Mouse (Mus musculus): ENCODE results near the gene Cep57l1.

GRCm38 (mm10) chr10:41816516-41816915 lies 6.8 kb upstream of the Cep57l1 start:
- TF ChIP-seq POLR2A (IDR thresholded peaks at IDR 0.05; ENCODE audit: control insufficient read depth in 1 of 2, insufficient read depth in 1 of 2, low read depth in 1 of 2, low read length in 2 of 2, poor library complexity in 1 of 2): no peak
- TF ChIP-seq CHD2 (IDR thresholded peaks at IDR 0.05; ENCODE audit: low read length): no peak
- TF ChIP-seq CTCF (IDR thresholded peaks at IDR 0.05 in 2 of 3, conservative IDR thresholded peaks at IDR 0.05 in 1 of 3; ENCODE audit: control insufficient read depth in 1 of 3, insufficient read depth in 1 of 3, low read depth in 2 of 3, low read length in 3 of 3, poor library complexity in 1 of 3, severe bottlenecking in 1 of 3): no peak
- TF ChIP-seq ZNF384 (IDR thresholded peaks at IDR 0.05; ENCODE audit: low read depth, low read length): peak; percentile 88
- no peak for TF ChIP-seq EP300 (IDR thresholded peaks at IDR 0.05; ENCODE audit: low read depth in 1 of 2, low read length in 2 of 2)
- TF ChIP-seq TCF12 (IDR thresholded peaks at IDR 0.05; ENCODE audit: low read depth, low read length): no peak
- no peak for TF ChIP-seq TBP (IDR thresholded peaks at IDR 0.05; ENCODE audit: low read depth, low read length)
- TF ChIP-seq E2F4 (IDR thresholded peaks at IDR 0.05; ENCODE audit: borderline replicate concordance, low read depth, low read length): no peak
- no peak for TF ChIP-seq ETS1 (IDR thresholded peaks at IDR 0.05; ENCODE audit: low read depth, low read length)
